Mouse (Mus musculus) E14TG2a.4 (cell line): Measurements from ENCODE around the gene Mpdu1.

Source experiments
- CTCF ChIP-seq: conservative IDR thresholded peaks from 2 replicates; pipeline ENCODE4 v1.5.1; 2014; ENCODE audit warnings: low read length
- NANOG ChIP-seq: IDR thresholded peaks from 2 replicates; pipeline ENCODE4 v1.6.1; 2014; ENCODE audit warnings: borderline replicate concordance, low read length, mixed read lengths
- POU5F1 ChIP-seq: IDR thresholded peaks from 2 replicates; pipeline ENCODE4 v1.6.1; 2014; ENCODE audit warnings: low read length, borderline replicate concordance

DNA sequence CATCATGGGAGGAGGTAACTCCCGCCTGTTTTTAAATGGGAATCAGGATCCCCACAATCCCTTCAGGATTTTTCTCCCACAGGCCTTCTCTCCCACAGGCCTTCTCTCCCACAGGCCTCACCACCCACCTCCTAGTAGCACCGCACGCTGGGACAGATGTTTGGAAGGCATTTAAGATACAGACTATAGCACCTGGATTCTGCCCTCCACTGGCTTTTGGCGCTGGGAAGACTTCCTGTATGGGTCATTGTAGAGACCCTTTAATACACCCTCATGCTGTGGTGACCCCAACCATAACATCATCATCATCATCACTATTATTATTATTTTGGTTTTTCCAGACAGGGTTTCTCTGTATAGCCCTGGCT, 45.0 kb upstream of the Mpdu1 start:
- TF ChIP-seq NANOG (no peak), CTCF (no peak), POU5F1 (no peak)
